Mouse (Mus musculus) intestine, embryonic 16.5 days (tissue): ENCODE results near the gene Armc8. TPM values are rescaled to one million over a fixed set of nuclear protein-coding genes. Genes with fewer than 3 reads are reported as not detected.
"Not testable (repeated sequence)": the region's sequence is repeated elsewhere in the genome, so short reads cannot be mapped to it uniquely, and the experiment has no call there.

Experiments
- ATAC-seq: fragments of 200-750 bp; cut with Nextera tagmentation; 2 replicates; pipeline ENCODE4 v1.8.0; 2017; ENCODE audit warnings: moderate TSS enrichment, moderate library complexity
- H3K27ac ChIP-seq: fragments of 300-500 bp; sonication (generic); 2 replicates; pipeline ENCODE4 v1.5.1; 2014; ENCODE audit warnings: mild to moderate bottlenecking, low read length
- H3K27me3 ChIP-seq: fragments of 300-500 bp; sonication (generic); replicated peaks from 2 replicates; pipeline ENCODE4 v1.6.1; 2014; ENCODE audit warnings: low read length, control low read depth, mixed read lengths; ENCODE audit not compliant: control insufficient read depth, insufficient read depth
- H3K36me3 ChIP-seq: fragments of 300-500 bp; sonication (generic); 2 replicates; pipeline ENCODE4 v1.6.1; 2014; ENCODE audit warnings: low read length, control low read depth; ENCODE audit not compliant: control insufficient read depth, insufficient read depth
- H3K4me1 ChIP-seq: fragments of 300-500 bp; sonication (generic); 2 replicates; pipeline ENCODE4 v1.6.1; 2014; ENCODE audit warnings: low read length, control low read depth, mixed read lengths; ENCODE audit not compliant: control insufficient read depth, insufficient read depth
- H3K4me2 ChIP-seq: fragments of 300-500 bp; sonication (generic); 2 replicates; pipeline ENCODE4 v1.6.1; 2014; ENCODE audit warnings: low read depth, low read length, control low read depth
- H3K4me3 ChIP-seq: fragments of 300-500 bp; sonication (generic); 2 replicates; pipeline ENCODE4 v1.5.1; 2014; ENCODE audit warnings: mild to moderate bottlenecking, low read length
- H3K9ac ChIP-seq: fragments of 300-500 bp; sonication (generic); 2 replicates; pipeline ENCODE4 v1.6.1; 2014; ENCODE audit warnings: low read depth, low read length
- H3K9me3 ChIP-seq: fragments of 300-500 bp; sonication (generic); 2 replicates; pipeline ENCODE4 v1.6.1; 2016; ENCODE audit warnings: low read length, control low read depth; ENCODE audit not compliant: control insufficient read depth
- WGBS: fragments of 180-500 bp; shearing (Covaris S2); extraction: QIAGEN DNeasy Blood & Tissue Kit; methylation state at CpG from one replicate; pipeline ENCODE4 v1.1.7; 2014; 5-methylcytosine and 5-hydroxymethylcytosine counted together
- polyA plus RNA-seq: library from polyadenylated mRNA; unstranded; fragments of >200 nt; fragmentation: Nextera tagmentation; extraction: Ambion mirVana; gene quantifications from 2 replicates; pipeline ENCODE4 v1.2.1, GENCODE M21; 2015

Armc8 gene
- polyA plus RNA-seq, result 25.5 and 28.1 TPM in 2 replicates

GRCm38 (mm10) chr9:99568347-99569070 is at the start of gene Armc8:
Gene Armc8 (minus strand): TSS chr9:99568899.
- WGBS, result under 1% methylated on average over 70 of the region's 70 CpGs
- Histone ChIP-seq H3K27me3 (no peaks in the 10 kb centered on the region), H3K4me3 (peak within 1 kb of the TSS; percentile 92), H3K36me3 (no peaks in the 10 kb centered on the region), H3K4me2 (peak within 1 kb of the TSS; percentile 76), H3K9me3 (no peaks in the 10 kb centered on the region), H3K9ac (peak within 1 kb of the TSS; percentile 95), H3K4me1 (peaks cover 7% of the 10 kb centered on the region), H3K27ac (peak within 1 kb of the TSS; percentile 99)
- peak; percentile 98 for ATAC-seq

- no peak for ATAC-seq
- Histone ChIP-seq H3K27ac (no peak within 1 kb of the TSS), H3K4me3 (no peak within 1 kb of the TSS), H3K36me3 (no peaks in the 10 kb centered on the region), H3K4me1 (no peaks in the 10 kb centered on the region), H3K9ac (no peak within 1 kb of the TSS), H3K27me3 (no peaks in the 10 kb centered on the region), H3K4me2 (no peak within 1 kb of the TSS), H3K9me3 (no peaks in the 10 kb centered on the region)
- 41% methylated on average over 2 of the region's 2 CpGs for WGBS
Measured at GRCm38 (mm10) chr9:99612202-99612601, 43.5 kb upstream of the Armc8 start, which contains the start of gene A4gnt. Gene A4gnt (plus strand): TSS chr9:99612502.

- no peak for ATAC-seq
- no peaks in the 10 kb centered on the region for H3K9me3 ChIP-seq
- no peaks in the 10 kb centered on the region for H3K27me3 ChIP-seq
- H3K4me1 ChIP-seq, result no peaks in the 10 kb centered on the region
- no peak overlapping the region for H3K4me2 ChIP-seq
- WGBS, result 71% methylated on average over 2 of the region's 2 CpGs
- H3K27ac ChIP-seq, result no peak overlapping the region
- no peaks in the 10 kb centered on the region for H3K36me3 ChIP-seq
- H3K9ac ChIP-seq, result no peak overlapping the region
- no peak overlapping the region for H3K4me3 ChIP-seq
Measured at GRCm38 (mm10) chr9:99603566-99603965, 34.9 kb upstream of the Armc8 start.

GRCm38 (mm10) chr9:99599127-99599526 is 30.4 kb upstream of the Armc8 start:
- H3K36me3 ChIP-seq, H3K9ac ChIP-seq, H3K4me1 ChIP-seq, H3K27ac ChIP-seq, H3K9me3 ChIP-seq, H3K4me3 ChIP-seq, ATAC-seq, H3K27me3 ChIP-seq, H3K4me2 ChIP-seq: not testable (repeated sequence)
- 95% methylated on average over 6 of the region's 6 CpGs for WGBS

DNA sequence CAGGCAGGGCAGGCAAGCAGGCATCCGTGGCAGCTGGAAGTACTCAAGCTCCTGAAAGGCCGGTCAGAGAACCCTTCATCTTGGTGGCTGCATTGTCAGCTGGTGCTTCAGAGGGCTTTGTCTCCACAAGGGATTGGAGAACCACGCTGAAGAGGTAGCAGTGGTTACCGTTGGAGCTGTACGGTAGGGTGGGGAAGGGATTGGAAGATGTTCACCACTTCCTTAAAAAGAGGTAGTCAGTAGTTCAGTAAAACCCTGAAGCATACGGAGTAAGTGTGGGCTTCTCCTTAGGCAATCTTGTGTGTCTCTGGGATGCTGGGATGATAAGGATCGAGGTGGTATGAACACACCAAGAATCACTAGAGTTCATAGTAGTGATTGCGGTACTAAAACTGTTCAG is 22.4 kb upstream of the Armc8 start:
- 73% methylated on average over 8 of the region's 8 CpGs for WGBS

DNA sequence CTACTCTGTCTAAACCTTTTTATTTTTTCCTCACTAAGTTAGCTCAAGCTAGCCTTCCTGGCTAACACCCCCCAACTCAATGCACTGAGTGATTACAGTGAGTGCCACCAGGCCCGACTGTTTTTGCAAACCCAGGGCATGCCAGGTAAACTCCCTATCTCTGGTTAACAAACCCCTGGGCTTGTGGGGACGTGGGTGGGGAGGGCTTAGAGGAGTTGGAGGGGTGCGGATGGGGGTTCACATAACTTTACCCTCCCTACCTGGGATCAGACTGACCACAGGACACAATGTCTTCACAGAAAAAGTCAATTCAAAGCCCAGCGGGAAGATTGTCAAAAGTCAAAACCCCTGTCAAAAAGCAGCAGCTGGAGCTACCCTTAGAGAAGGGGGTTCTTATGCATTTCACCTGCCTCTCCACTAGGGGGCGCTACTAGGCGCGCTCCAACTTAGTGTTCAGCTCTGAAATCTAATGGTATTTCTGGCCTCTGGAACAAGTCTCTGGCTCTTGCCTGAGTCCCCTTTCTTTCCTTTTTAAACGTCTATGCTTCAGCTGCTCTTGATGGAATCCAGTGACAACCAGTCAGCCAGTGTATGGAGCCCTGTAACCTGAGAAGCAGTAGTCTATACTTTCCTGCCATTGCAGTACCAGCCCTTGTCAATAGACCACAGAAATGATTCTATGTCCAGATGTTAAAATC is 19.0 kb upstream of the Armc8 start:
- ATAC-seq, result peak; percentile 50
- H3K4me1 ChIP-seq, result no peaks in the 10 kb centered on the region
- H3K4me2 ChIP-seq, result no peak overlapping the region
- H3K9ac ChIP-seq, result no peak overlapping the region
- no peak overlapping the region for H3K4me3 ChIP-seq
- WGBS, result 27% methylated on average over 8 of the region's 8 CpGs
- no peaks in the 10 kb centered on the region for H3K9me3 ChIP-seq
- no peak overlapping the region for H3K27ac ChIP-seq
- H3K27me3 ChIP-seq, result no peaks in the 10 kb centered on the region
- H3K36me3 ChIP-seq, result peaks cover 4% of the 10 kb centered on the region; the same call in 1 of the 2 replicates

More for the DNA sequence above, 22.4 kb upstream of the Armc8 start:
- H3K9me3 ChIP-seq, result no peaks in the 10 kb centered on the region
- H3K27me3 ChIP-seq, result no peaks in the 10 kb centered on the region
- H3K4me1 ChIP-seq, result no peaks in the 10 kb centered on the region
- no peak for ATAC-seq
- H3K36me3 ChIP-seq, result no peaks in the 10 kb centered on the region
- no peak overlapping the region for H3K27ac ChIP-seq
- H3K4me2 ChIP-seq, result no peak overlapping the region
- H3K9ac ChIP-seq, result no peak overlapping the region
- H3K4me3 ChIP-seq, result no peak overlapping the region

- Histone ChIP-seq H3K4me1 (peaks cover 5% of the 10 kb centered on the region; the same call in 1 of the 2 replicates), H3K9me3 (no peaks in the 10 kb centered on the region), H3K36me3 (peaks cover 8% of the 10 kb centered on the region; the same call in 1 of the 2 replicates), H3K4me2 (no peak overlapping the region), H3K4me3 (no peak overlapping the region), H3K27me3 (no peaks in the 10 kb centered on the region), H3K9ac (no peak overlapping the region), H3K27ac (no peak overlapping the region)
- 46% methylated on average over 2 of the region's 2 CpGs for WGBS
- no peak for ATAC-seq
Measured at GRCm38 (mm10) chr9:99580655-99581054, 12.0 kb upstream of the Armc8 start.

DNA sequence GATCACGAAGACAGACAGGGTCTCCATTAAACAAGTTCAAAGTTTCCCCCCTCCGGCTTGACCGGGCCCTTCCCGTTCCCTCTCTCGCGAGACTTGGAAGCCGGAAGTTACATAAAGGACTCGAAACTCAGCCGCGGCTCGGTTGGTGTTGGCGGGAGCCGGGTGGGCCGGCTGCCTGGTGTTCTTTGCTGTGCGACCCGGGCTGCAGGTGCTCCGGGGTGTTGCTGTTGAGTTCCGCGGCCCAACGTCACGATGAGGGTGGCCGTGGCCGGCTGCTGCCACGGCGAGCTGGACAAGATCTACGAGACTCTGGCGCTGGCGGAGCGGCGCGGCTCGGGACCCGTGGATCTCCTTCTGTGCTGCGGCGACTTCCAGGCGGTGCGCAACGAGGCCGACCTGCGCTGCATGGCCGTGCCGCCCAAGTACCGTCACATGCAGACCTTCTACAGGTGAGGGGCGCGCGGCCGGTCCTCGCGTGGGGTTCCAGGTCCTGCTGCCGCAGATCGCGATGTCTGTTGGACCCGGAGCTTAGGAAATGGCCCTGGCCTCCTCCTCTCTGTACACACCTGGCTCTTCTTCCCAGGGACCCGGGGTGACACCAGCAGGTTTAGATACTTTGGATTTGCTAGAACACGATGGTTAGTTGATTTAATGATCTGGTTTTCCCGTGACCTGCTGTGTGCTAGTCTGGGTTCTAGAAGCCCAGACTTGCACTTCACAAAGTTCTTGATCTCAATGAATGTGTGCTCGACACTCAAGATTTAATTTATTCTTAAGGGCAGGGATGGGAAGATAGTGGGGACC is 7.2 kb upstream of the Armc8 start, which contains the start of gene Dbr1:
Gene Dbr1 (plus strand): TSS at position 123 of the 804 bp plus-strand sequence.
- no peaks in the 10 kb centered on the region for H3K27me3 ChIP-seq
- peak within 1 kb of the TSS; percentile 97 for H3K9ac ChIP-seq
- no peaks in the 10 kb centered on the region for H3K36me3 ChIP-seq
- H3K27ac ChIP-seq, result peak within 1 kb of the TSS; percentile 77
- H3K4me2 ChIP-seq, result peak within 1 kb of the TSS; percentile 48
- peak within 1 kb of the TSS; percentile 90 for H3K4me3 ChIP-seq
- H3K4me1 ChIP-seq, result peaks cover 5% of the 10 kb centered on the region; the same call in 1 of the 2 replicates
- peak; percentile 97 for ATAC-seq
- under 1% methylated on average over 57 of the region's 57 CpGs for WGBS
- H3K9me3 ChIP-seq, result no peaks in the 10 kb centered on the region

DNA sequence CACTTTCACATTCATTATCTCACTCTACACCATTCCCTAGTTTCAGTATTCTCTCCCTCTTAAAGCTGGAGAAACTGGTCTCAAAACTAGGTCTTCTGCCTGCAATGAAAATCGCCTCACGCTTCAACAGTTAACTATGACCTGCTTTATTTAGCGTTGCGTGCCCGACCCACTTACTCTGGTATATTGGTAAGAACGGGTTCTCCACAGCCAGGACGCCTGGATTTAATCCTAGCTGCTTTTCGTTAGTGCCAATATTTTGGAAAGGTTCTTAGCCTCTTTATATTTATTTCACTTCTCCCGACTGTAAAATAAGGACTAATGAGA is 335 bp upstream of the Armc8 start:
- ATAC-seq, result no peak
- Histone ChIP-seq H3K4me3 (peak overlapping the region; percentile 92), H3K9ac (peak overlapping the region; percentile 95), H3K27ac (peak overlapping the region; percentile 92), H3K9me3 (no peaks in the 10 kb centered on the region), H3K36me3 (no peaks in the 10 kb centered on the region), H3K4me1 (peaks cover 7% of the 10 kb centered on the region), H3K4me2 (peak overlapping the region; percentile 68), H3K27me3 (no peaks in the 10 kb centered on the region)
- WGBS, result under 1% methylated on average over 9 of the region's 9 CpGs
